Mouse (Mus musculus) testis, adult 2 months (tissue): ENCODE data around the gene Cracr2b. TPM values are rescaled to one million over a fixed set of nuclear protein-coding genes. Genes with fewer than 3 reads are reported as not detected.
A peak's percentile ranks its signal among the peaks of the same experiment; 100 is the strongest.

Source experiments
- H3K27ac ChIP-seq: fragments of 200-500 bp; 2 replicates; pipeline ENCODE4 v1.5.1; 2012; ENCODE audit warnings: low read depth, low read length; ENCODE audit not compliant: control insufficient read depth, insufficient read depth
- H3K27me3 ChIP-seq: fragments of 200-500 bp; 2 replicates; pipeline ENCODE4 v1.6.1; 2012; ENCODE audit warnings: mild to moderate bottlenecking, low read length, moderate library complexity; ENCODE audit not compliant: control insufficient read depth, insufficient read depth
- H3K36me3 ChIP-seq: fragments of 200-500 bp; 2 replicates; pipeline ENCODE4 v1.6.1; 2012; ENCODE audit warnings: mild to moderate bottlenecking, low read length; ENCODE audit not compliant: control insufficient read depth, insufficient read depth
- H3K4me1 ChIP-seq: fragments of 200-500 bp; 2 replicates; pipeline ENCODE4 v1.6.1; 2012; ENCODE audit warnings: low read length; ENCODE audit not compliant: control insufficient read depth, insufficient read depth
- H3K4me3 ChIP-seq: fragments of 200-500 bp; 2 replicates; pipeline ENCODE4 v1.5.1; 2012; ENCODE audit warnings: low read depth, mild to moderate bottlenecking, low read length, moderate library complexity, mixed read lengths; ENCODE audit not compliant: control insufficient read depth
- CTCF ChIP-seq: fragments of 200-500 bp; IDR thresholded peaks from 2 replicates; pipeline ENCODE4 v1.5.1; 2012; ENCODE audit warnings: low read depth, mild to moderate bottlenecking, inconsistent platforms, low read length, moderate library complexity; ENCODE audit not compliant: control insufficient read depth, insufficient read depth, insufficient replicate concordance
- POLR2A ChIP-seq: fragments of 200-500 bp; IDR thresholded peaks from 2 replicates; pipeline ENCODE4 v1.6.1; 2012; ENCODE audit warnings: low read depth, mild to moderate bottlenecking, inconsistent platforms, low read length, moderate library complexity; ENCODE audit not compliant: control insufficient read depth
- polyA plus RNA-seq: library from polyadenylated mRNA; depleted of rRNA; stranded (reverse); fragments of >200 nt; gene quantifications from 2 replicates; pipeline ENCODE4 v1.2.3, GENCODE M21; 2012; rRNA removed

Cracr2b gene
- polyA plus RNA-seq, result 2.1 and 2.4 TPM in 2 replicates

DNA sequence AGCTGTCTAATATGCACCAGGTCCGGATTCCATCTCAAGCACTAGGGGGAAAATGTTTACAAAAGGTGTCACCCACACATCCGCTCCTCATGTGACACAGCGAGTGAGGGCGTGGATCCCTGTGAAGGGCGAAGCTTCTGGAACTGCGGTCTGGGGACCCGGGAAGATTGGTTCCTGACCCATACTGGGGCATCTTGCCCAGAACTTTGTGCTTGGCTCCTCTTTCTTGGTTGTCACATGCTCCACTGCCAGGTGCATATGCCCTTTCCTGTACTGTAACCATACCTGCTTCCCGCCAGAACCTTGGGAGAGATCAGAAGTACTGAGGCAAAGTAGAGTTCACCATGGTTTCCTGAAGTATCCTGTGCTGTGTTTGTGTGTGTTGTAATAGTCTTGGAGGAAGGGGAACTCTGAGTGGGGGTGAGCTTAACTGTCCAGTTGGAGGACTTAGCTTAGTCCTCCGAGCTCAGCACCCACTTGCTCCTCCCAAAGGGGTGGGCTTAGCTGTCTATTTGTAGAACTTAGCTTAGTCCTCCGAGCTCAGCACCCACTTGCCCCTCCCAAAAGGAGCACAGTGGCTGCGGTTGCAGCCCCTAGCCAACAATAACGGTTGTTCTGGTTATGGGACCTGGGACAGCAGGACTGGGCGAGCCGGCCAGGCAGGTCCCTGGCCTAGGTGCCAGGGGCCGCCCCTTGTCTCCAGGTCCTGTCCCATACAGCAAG lies at the start of gene Cracr2b:
Cracr2b (plus strand) TSS at position 704 of the 723 bp plus-strand sequence.
- TF ChIP-seq POLR2A, result no peak
- no peak for TF ChIP-seq CTCF
- H3K27ac ChIP-seq, result no peak within 1 kb of the TSS
- H3K4me1 ChIP-seq, result peaks cover 43% of the 10 kb centered on the region

GRCm38 (mm10) chr7:141411667-141412066 lies 49.2 kb upstream of the Cracr2b start:
- TF ChIP-seq CTCF, result no peak
- no peak for TF ChIP-seq POLR2A
- H3K4me3 ChIP-seq, result no peak overlapping the region
- 0 out of 2 replicates have a peak, but pooled peaks cover 2% of the 10 kb centered on the region for H3K36me3 ChIP-seq
- no peak overlapping the region for H3K27ac ChIP-seq
- peaks cover 9% of the 10 kb centered on the region for H3K4me1 ChIP-seq
- H3K27me3 ChIP-seq, result no peaks in the 10 kb centered on the region

More for the DNA sequence above, at the start of gene Cracr2b:
- Histone ChIP-seq H3K4me3 (peak within 1 kb of the TSS; percentile 68), H3K36me3 (peaks cover 1% of the 10 kb centered on the region; the same call in 1 of the 2 replicates), H3K27me3 (no peaks in the 10 kb centered on the region)

DNA sequence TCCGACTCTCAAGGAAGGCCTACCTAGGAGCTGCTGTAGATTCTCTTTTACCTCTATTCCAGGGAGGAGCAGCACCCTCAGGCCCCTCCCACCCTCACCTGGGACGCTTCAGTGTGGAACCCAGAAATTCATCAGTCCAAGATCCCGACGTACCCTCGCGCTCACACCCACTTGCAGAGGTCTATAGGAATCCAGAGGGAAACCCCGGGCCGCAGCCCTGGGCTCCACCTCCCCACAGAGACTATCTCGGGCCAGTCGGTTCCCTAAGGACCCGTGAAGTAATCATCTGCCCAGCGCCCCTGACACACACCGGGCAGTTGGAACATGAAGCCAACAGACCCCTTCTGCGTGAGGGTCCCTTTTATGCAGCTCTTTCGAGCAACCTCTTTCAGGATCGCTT lies 47.6 kb upstream of the Cracr2b start:
- TF ChIP-seq POLR2A (no peak), CTCF (no peak)
- Histone ChIP-seq H3K27ac (peak overlapping the region; percentile 89), H3K27me3 (no peaks in the 10 kb centered on the region), H3K4me1 (peaks cover 9% of the 10 kb centered on the region), H3K36me3 (0 out of 2 replicates have a peak, but pooled peaks cover 2% of the 10 kb centered on the region), H3K4me3 (peak overlapping the region; percentile 96)

GRCm38 (mm10) chr7:141413809-141414584 lies 46.9 kb upstream of the Cracr2b start, which contains the start of gene Gatd1:
TSS of gene Gatd1 (minus strand) at chr7:141414136.
- peaks cover 9% of the 10 kb centered on the region for H3K4me1 ChIP-seq
- TF ChIP-seq POLR2A, result peak; percentile 80
- TF ChIP-seq CTCF, result no peak
- no peaks in the 10 kb centered on the region for H3K36me3 ChIP-seq
- peak within 1 kb of the TSS; percentile 91 for H3K27ac ChIP-seq
- no peaks in the 10 kb centered on the region for H3K27me3 ChIP-seq
- peak within 1 kb of the TSS; percentile 96 for H3K4me3 ChIP-seq

DNA sequence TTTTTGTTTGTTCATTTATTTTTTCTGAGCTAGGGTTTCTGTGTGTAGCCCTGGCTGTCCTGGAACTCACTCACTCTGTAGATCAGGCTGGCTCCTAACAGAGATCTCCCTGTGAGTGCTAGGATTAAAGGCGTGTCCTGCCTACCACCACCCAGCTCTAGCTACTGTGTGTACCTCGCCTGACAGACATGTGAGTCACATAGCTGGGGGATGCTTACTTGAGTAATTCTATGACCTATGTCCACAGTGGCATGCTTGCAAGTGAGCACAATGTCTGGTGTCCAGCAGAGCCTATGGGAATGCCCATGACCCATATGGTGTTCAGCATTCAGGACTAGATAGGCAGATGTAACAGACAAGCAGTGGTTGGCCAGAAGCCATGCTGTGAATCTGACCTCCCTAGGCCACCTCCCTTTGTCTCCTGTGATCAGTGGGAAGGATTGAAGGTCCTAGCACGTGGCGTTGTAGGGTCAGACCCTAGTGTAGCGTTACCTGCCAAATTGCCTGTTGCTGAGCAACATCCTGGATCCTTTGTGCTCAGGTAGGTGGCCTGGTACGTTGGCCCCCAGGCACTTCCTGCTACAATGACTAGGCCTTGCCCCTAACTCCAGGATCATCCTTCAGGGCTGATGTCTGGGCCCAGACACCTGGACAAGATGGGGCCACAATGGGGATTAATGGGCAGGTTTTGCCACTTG lies 44.6 kb upstream of the Cracr2b start:
- H3K27ac ChIP-seq, result no peak overlapping the region

DNA sequence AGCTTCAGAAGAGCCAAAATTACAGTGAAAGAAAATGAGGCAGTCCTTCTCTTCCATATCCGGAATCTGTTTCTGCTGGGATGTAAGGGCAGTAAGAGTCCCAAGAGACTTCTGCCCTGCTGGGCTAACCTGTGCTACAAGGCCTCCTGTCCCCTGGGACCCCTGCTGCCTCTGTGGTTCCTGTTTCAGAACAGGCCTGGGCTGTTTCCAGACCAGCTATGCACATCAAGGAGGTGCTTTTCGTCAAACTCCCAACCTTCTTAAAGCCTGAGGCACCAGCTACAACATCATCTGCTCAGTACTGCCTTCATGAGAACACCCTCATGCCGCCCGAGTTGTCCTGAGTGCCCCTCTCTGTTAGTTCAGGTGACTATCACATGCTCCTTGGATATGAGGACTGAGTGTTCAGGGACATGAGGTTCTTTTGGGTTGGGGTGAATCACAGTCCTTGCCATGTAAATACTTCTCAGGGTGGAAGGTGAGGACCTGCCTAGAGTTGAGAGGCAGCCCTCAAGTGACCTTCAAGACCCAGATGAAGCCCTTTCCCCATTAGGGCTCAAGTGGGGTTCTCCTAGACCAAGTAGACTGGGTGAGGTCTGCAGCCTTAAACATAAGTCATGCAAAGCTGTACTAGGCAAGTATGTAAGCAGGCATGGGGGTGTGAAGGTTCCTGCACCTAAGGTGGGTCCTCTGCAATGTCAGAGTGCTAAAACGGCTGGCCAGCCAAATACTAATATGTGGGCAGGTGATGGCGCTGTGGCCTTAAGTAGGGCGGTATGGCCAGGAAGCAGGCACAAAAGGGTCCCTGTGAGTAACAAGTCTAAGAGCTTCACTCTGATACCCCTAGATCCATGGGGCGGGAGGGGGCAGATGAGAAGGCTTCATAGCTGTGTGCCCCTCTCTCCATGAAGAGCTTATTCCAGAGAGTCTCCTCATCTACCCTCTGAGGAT lies 42.9 kb upstream of the Cracr2b start:
- TF ChIP-seq CTCF, result no peak
- TF ChIP-seq POLR2A, result no peak
- Histone ChIP-seq H3K27ac (no peak overlapping the region), H3K27me3 (no peaks in the 10 kb centered on the region), H3K4me3 (no peak overlapping the region), H3K4me1 (peaks cover 9% of the 10 kb centered on the region), H3K36me3 (no peaks in the 10 kb centered on the region)

More for the DNA sequence above, 44.6 kb upstream of the Cracr2b start:
- no peak for TF ChIP-seq POLR2A
- 0 out of 2 replicates have a peak, but pooled peaks have one; percentile 18 for TF ChIP-seq CTCF
- Histone ChIP-seq H3K4me1 (peaks cover 9% of the 10 kb centered on the region), H3K4me3 (no peak overlapping the region), H3K27me3 (no peaks in the 10 kb centered on the region), H3K36me3 (no peaks in the 10 kb centered on the region)
